Mouse (Mus musculus): Measurements from ENCODE around the gene Nisch. TPM values are rescaled to one million over a fixed set of nuclear protein-coding genes. Genes with fewer than 3 reads are reported as not detected.

Gene Nisch
- total RNA-seq, 1 experiment = 169 TPM

- Histone ChIP-seq H3K36me3 (ENCODE audit: control insufficient read depth, insufficient read depth, low read length, poor library complexity, severe bottlenecking) (peaks cover 11% of the 10 kb centered on the region), H3K4me1 (ENCODE audit: control insufficient read depth in 2 of 2, insufficient read depth in 2 of 2, low read length in 2 of 2, poor library complexity in 1 of 2) (peaks cover 2 to 7% of the 10 kb centered on the region in 2 experiments; a peak in 2 of 4 replicates), H3K9me3 (ENCODE audit: control insufficient read depth, insufficient read depth, low read depth, low read length) (no peaks in the 10 kb centered on the region), H3K27ac (ENCODE audit: insufficient read depth, low read depth, low read length, poor library complexity, severe bottlenecking) (no peak within 1 kb of the TSS), H3K4me3 (ENCODE audit: insufficient read depth in 1 of 2, low read depth in 1 of 2, low read length in 2 of 2, poor library complexity in 1 of 2, severe bottlenecking in 1 of 2) (peak within 1 kb of the TSS in 1 of 2 experiments; percentile 70; a peak in 1 of 4 replicates), H3K9ac (ENCODE audit: insufficient read depth, low read depth, low read length, poor library complexity, severe bottlenecking) (peak within 1 kb of the TSS; percentile 65; the same call in 1 of the 2 replicates)
- in situ Hi-C loops (cut with MboI; ENCODE audit: low sequenced_read_pairs in 2 of 2, unreplicated experiment in 2 of 2) = no loop called here
- TF ChIP-seq CHD2 (IDR thresholded peaks at IDR 0.05; ENCODE audit: low read depth, low read length) = no peak
- no peak for TF ChIP-seq MAFK (IDR thresholded peaks at IDR 0.05; ENCODE audit: insufficient read depth, low read depth, low read length)
- no peak for TF ChIP-seq HCFC1 (IDR thresholded peaks at IDR 0.05; ENCODE audit: borderline replicate concordance, insufficient read depth, low read length)
- no peak for TF ChIP-seq ZC3H11A (IDR thresholded peaks at IDR 0.05; ENCODE audit: borderline replicate concordance, low read depth, low read length)
- TF ChIP-seq ZNF384 (IDR thresholded peaks at IDR 0.05; ENCODE audit: low read depth, low read length) = no peak
- DNase-seq (ENCODE audit: low read depth, low spot score) = no peak
These were observed 8.7 kb downstream of the Nisch start, which contains the start of gene Tnnc1 for GRCm38 (mm10) chr14:31208084-31208483. Gene Tnnc1, plus strand, starts transcription at chr14:31208312.

- DNase-seq (ENCODE audit: low read depth, low spot score) = no peak
- H3K27ac ChIP-seq (ENCODE audit: insufficient read depth, low read depth, low read length, poor library complexity, severe bottlenecking) = no peak overlapping the region
- peak overlapping the region; percentile 65; the same call in 1 of the 2 replicates for H3K9ac ChIP-seq (ENCODE audit: insufficient read depth, low read depth, low read length, poor library complexity, severe bottlenecking)
- H3K4me3 ChIP-seq (ENCODE audit: insufficient read depth in 1 of 2, low read depth in 1 of 2, low read length in 2 of 2, poor library complexity in 1 of 2, severe bottlenecking in 1 of 2) = peak overlapping the region; percentile 48 to 70
- H3K36me3 ChIP-seq (ENCODE audit: control insufficient read depth, insufficient read depth, low read length, poor library complexity, severe bottlenecking) = peaks cover 18% of the 10 kb centered on the region
- in situ Hi-C loops (cut with MboI; ENCODE audit: low sequenced_read_pairs in 2 of 2, unreplicated experiment in 2 of 2) = no loop called here
- no peak for TF ChIP-seq ZNF384 (IDR thresholded peaks at IDR 0.05; ENCODE audit: low read depth, low read length)
- no peak for TF ChIP-seq ZC3H11A (IDR thresholded peaks at IDR 0.05; ENCODE audit: borderline replicate concordance, low read depth, low read length)
- TF ChIP-seq HCFC1 (IDR thresholded peaks at IDR 0.05; ENCODE audit: borderline replicate concordance, insufficient read depth, low read length) = no peak
- no peak for TF ChIP-seq CHD2 (IDR thresholded peaks at IDR 0.05; ENCODE audit: low read depth, low read length)
- no peak for TF ChIP-seq MAFK (IDR thresholded peaks at IDR 0.05; ENCODE audit: insufficient read depth, low read depth, low read length)
- no peaks in the 10 kb centered on the region for H3K9me3 ChIP-seq (ENCODE audit: control insufficient read depth, insufficient read depth, low read depth, low read length)
- H3K4me1 ChIP-seq (ENCODE audit: control insufficient read depth in 2 of 2, insufficient read depth in 2 of 2, low read length in 2 of 2, poor library complexity in 1 of 2) = peaks cover 2 to 7% of the 10 kb centered on the region in 2 experiments; a peak in 2 of 4 replicates
These were observed 9.5 kb downstream of the Nisch start for GRCm38 (mm10) chr14:31207070-31207830.

DNA sequence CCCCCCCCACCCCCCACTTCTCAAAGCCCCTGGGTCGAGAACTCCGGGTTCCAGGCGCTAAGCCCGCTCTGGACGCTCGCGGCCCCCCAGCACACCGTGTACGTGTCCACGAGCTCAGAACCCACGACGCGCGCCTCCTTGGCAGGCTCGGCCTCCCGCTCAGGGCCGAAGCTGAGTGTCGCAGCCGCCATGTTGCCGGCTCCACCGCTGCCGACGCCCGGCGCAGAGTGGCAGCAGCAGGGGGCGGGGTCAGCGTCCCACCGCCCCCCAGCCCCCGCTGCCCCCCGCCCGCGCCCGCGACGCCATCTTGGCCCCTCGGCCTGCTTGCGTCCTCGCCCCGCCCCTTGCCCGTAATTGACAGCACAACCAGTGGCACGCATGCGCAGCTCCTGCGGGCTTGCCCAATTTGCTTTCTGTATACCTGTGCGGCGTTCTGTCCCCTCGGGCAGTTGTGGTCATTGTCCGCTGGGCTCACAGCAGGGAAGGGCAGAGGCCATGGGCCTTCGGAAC lies 10.2 kb downstream of the Nisch start:
- DNase-seq (ENCODE audit: low read depth, low spot score) = peak; percentile 93
- Histone ChIP-seq H3K4me1 (ENCODE audit: control insufficient read depth in 2 of 2, insufficient read depth in 2 of 2, low read length in 2 of 2, poor library complexity in 1 of 2) (peaks cover 2 to 7% of the 10 kb centered on the region in 2 experiments; a peak in 2 of 4 replicates), H3K27ac (ENCODE audit: insufficient read depth, low read depth, low read length, poor library complexity, severe bottlenecking) (peak overlapping the region; percentile 82), H3K9ac (ENCODE audit: insufficient read depth, low read depth, low read length, poor library complexity, severe bottlenecking) (peak overlapping the region; percentile 99), H3K4me3 (ENCODE audit: insufficient read depth in 1 of 2, low read depth in 1 of 2, low read length in 2 of 2, poor library complexity in 1 of 2, severe bottlenecking in 1 of 2) (peak overlapping the region; percentile 90 to 98), H3K36me3 (ENCODE audit: control insufficient read depth, insufficient read depth, low read length, poor library complexity, severe bottlenecking) (peaks cover 24% of the 10 kb centered on the region), H3K9me3 (ENCODE audit: control insufficient read depth, insufficient read depth, low read depth, low read length) (no peaks in the 10 kb centered on the region)
- in situ Hi-C loops (cut with MboI; ENCODE audit: low sequenced_read_pairs in 2 of 2, unreplicated experiment in 2 of 2) = no loop called here
- TF ChIP-seq ZC3H11A (IDR thresholded peaks at IDR 0.05; ENCODE audit: borderline replicate concordance, low read depth, low read length) (no peak), MAFK (IDR thresholded peaks at IDR 0.05; ENCODE audit: insufficient read depth, low read depth, low read length) (no peak), HCFC1 (IDR thresholded peaks at IDR 0.05; ENCODE audit: borderline replicate concordance, insufficient read depth, low read length) (peak; percentile 55; the same call in 1 of the 2 replicates)

DNA sequence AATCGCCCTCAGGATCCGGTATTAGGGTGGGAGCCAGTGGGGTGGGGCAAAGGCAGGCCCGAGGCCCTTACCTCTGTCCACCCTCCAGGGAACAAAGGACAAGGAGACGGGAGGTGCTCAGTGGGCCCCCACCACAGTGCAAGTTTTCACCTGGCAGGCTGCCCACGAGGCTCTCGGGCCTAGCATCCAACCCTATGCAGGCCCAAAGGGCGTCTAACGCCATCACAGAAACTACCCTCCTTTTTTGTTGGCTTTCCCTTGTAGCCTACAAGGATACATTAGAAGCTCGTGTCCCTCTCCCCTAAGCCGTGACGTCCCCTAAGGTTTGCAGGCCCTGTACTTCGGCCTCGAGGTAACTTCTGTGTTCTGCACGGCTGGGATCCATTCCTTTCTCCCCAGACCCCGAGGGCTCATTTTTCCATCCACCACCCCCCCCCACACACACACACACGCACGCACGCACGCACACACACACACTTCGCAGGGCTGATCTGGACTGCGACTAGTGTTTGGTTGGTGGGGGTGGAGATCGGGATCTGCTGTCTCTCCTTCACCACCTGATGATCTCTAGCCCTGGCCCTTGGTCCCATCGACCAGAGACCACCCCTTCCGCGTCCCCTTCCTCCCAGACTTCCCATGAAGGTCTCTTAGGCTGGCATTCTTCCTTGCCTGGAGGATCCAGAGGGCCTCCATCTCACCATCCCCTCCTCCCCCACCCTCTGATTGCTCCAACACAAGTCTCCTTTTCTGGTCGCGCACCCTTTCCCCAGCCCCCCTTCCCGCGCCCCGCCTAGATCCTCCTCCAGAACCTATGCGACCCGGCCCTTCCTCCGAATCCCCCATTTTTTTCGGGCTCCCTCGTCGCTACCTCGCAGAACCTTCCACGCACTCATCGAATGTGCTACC lies 10.9 kb downstream of the Nisch start:
- Histone ChIP-seq H3K9ac (ENCODE audit: insufficient read depth, low read depth, low read length, poor library complexity, severe bottlenecking) (peak overlapping the region; percentile 99), H3K36me3 (ENCODE audit: control insufficient read depth, insufficient read depth, low read length, poor library complexity, severe bottlenecking) (peaks cover 27% of the 10 kb centered on the region), H3K4me1 (ENCODE audit: control insufficient read depth in 2 of 2, insufficient read depth in 2 of 2, low read length in 2 of 2, poor library complexity in 1 of 2) (peaks cover 2 to 7% of the 10 kb centered on the region in 2 experiments; a peak in 2 of 4 replicates), H3K4me3 (ENCODE audit: insufficient read depth in 1 of 2, low read depth in 1 of 2, low read length in 2 of 2, poor library complexity in 1 of 2, severe bottlenecking in 1 of 2) (peak overlapping the region; percentile 90 to 98), H3K9me3 (ENCODE audit: control insufficient read depth, insufficient read depth, low read depth, low read length) (no peaks in the 10 kb centered on the region), H3K27ac (ENCODE audit: insufficient read depth, low read depth, low read length, poor library complexity, severe bottlenecking) (peak overlapping the region; percentile 82)
- in situ Hi-C loops (cut with MboI; ENCODE audit: low sequenced_read_pairs in 2 of 2, unreplicated experiment in 2 of 2) = no loop called here
- DNase-seq (ENCODE audit: low read depth, low spot score) = no peak
- TF ChIP-seq ZC3H11A (IDR thresholded peaks at IDR 0.05; ENCODE audit: borderline replicate concordance, low read depth, low read length) (no peak), ZNF384 (IDR thresholded peaks at IDR 0.05; ENCODE audit: low read depth, low read length) (no peak), MAFK (IDR thresholded peaks at IDR 0.05; ENCODE audit: insufficient read depth, low read depth, low read length) (no peak), HCFC1 (IDR thresholded peaks at IDR 0.05; ENCODE audit: borderline replicate concordance, insufficient read depth, low read length) (no peak), CHD2 (IDR thresholded peaks at IDR 0.05; ENCODE audit: low read depth, low read length) (no peak)

Data from ES-E14 (cell line).